Comparison of ENCODE assay signal across 8 mouse cellular contexts in genomic region chr3:83841095-83841850, GRCm38 (mm10). TPM values are rescaled to one million over a fixed set of nuclear protein-coding genes. Genes with fewer than 3 reads are reported as not detected.
DNase-seq lines count a peak whose midpoint lies in the region; ATAC-seq and TF ChIP-seq lines count a peak whose summit lies in the region.

TSS of gene Tlr2 (minus strand) at chr3:83841767.

- no peak within 1 kb of the TSS for H3K27ac ChIP-seq in hindbrain, postnatal 0 days
- H3K27ac ChIP-seq in limb, embryonic 15.5 days: peak within 1 kb of the TSS; percentile 48; the same call in 1 of the 2 replicates
- H3K27ac ChIP-seq in midbrain, embryonic 14.5 days (replicated peaks; ENCODE audit: low read depth, low read length): no peak within 1 kb of the TSS
- H3K27ac ChIP-seq in small intestine, adult 2 months (ENCODE audit: insufficient read depth, low read depth, low read length): peak within 1 kb of the TSS; percentile 38

- no peaks in the 10 kb centered on the region for H3K27me3 ChIP-seq in hindbrain, postnatal 0 days (ENCODE audit: insufficient read depth, low read length)
- peaks cover 10% of the 10 kb centered on the region; the same call in 1 of the 2 replicates for H3K27me3 ChIP-seq in limb, embryonic 15.5 days
- H3K27me3 ChIP-seq in midbrain, embryonic 14.5 days (ENCODE audit: control insufficient read depth, insufficient read depth, low read length): no peaks in the 10 kb centered on the region
- H3K27me3 ChIP-seq in small intestine, adult 2 months (ENCODE audit: control insufficient read depth, insufficient read depth, low read length): no peaks in the 10 kb centered on the region; the same call in 1 of the 2 replicates

- ATAC-seq in hindbrain, postnatal 0 days: peak; percentile 72
- ATAC-seq in limb, embryonic 15.5 days (ENCODE audit: insufficient number of reproducible peaks, low FRiP score, low TSS enrichment, low read depth): peak; percentile 76; the same call in 1 of the 2 replicates
- ATAC-seq in midbrain, embryonic 14.5 days (ENCODE audit: low FRiP score, low TSS enrichment): peak; percentile 74; the same call in 1 of the 2 replicates

- peak within 1 kb of the TSS; percentile 51 for H3K9ac ChIP-seq in hindbrain, postnatal 0 days (replicated peaks; ENCODE audit: low read length)
- H3K9ac ChIP-seq in limb, embryonic 15.5 days: peak within 1 kb of the TSS; percentile 63
- peak within 1 kb of the TSS; percentile 53 for H3K9ac ChIP-seq in midbrain, embryonic 14.5 days (replicated peaks; ENCODE audit: low read length)

- TF ChIP-seq POLR2A in small intestine, adult 2 months (IDR thresholded peaks at IDR 0.05; ENCODE audit: low read depth, low read length): no peak

- no peaks in the 10 kb centered on the region for H3K4me1 ChIP-seq in hindbrain, postnatal 0 days (ENCODE audit: insufficient read depth, low read length)
- peaks cover 10% of the 10 kb centered on the region; the same call in 1 of the 2 replicates for H3K4me1 ChIP-seq in limb, embryonic 15.5 days
- peaks cover 8% of the 10 kb centered on the region for H3K4me1 ChIP-seq in midbrain, embryonic 14.5 days (ENCODE audit: control insufficient read depth, insufficient read depth, low read length)
- peaks cover 6% of the 10 kb centered on the region for H3K4me1 ChIP-seq in small intestine, adult 2 months (ENCODE audit: control insufficient read depth, insufficient read depth, insufficient read length, low read length)

- intact Hi-C loops in gastrocnemius, postnatal 14 days (cut with DNase I; ENCODE audit: low total_unique reads): loop anchor here (5.0 kb wide), 1 partner anchor 56 kb away; no protein-coding TSS in a partner anchor

- peak; percentile 87 for DNase-seq in NIH3T3 (ENCODE audit: low read depth)
- peak; percentile 20 to 34 for DNase-seq in cerebellum, postnatal 14 days
- DNase-seq in gastrocnemius, postnatal 14 days: peak; percentile 77
- DNase-seq in hindbrain, postnatal 0 days (ENCODE audit: low spot score): peak; percentile 40
- DNase-seq in midbrain, embryonic 14.5 days: peak; percentile 66
- peak; percentile 70 for DNase-seq in yolk sac, embryonic 10.5 days (ENCODE audit: low spot score)

- H3K36me3 ChIP-seq in hindbrain, postnatal 0 days (ENCODE audit: insufficient read depth, low read length): no peaks in the 10 kb centered on the region
- H3K36me3 ChIP-seq in limb, embryonic 15.5 days: peaks cover 8% of the 10 kb centered on the region; the same call in 1 of the 2 replicates
- H3K36me3 ChIP-seq in midbrain, embryonic 14.5 days (ENCODE audit: control insufficient read depth, insufficient read depth, low read length): no peaks in the 10 kb centered on the region
- peaks cover 2% of the 10 kb centered on the region; the same call in 1 of the 2 replicates for H3K36me3 ChIP-seq in small intestine, adult 2 months (ENCODE audit: control insufficient read depth, insufficient read depth, low read length)

- peak; percentile 41 for TF ChIP-seq CTCF in hindbrain, postnatal 0 days (IDR thresholded peaks at IDR 0.05; ENCODE audit: low read depth)
- TF ChIP-seq CTCF in small intestine, adult 2 months (IDR thresholded peaks at IDR 0.05; ENCODE audit: extremely low read depth, insufficient read length, insufficient replicate concordance, low read depth, low read length): 0 out of 2 replicates have a peak, but pooled peaks have one; percentile 20

- peak within 1 kb of the TSS; percentile 54 for H3K4me3 ChIP-seq in hindbrain, postnatal 0 days (ENCODE audit: low read length)
- peak within 1 kb of the TSS; percentile 59 for H3K4me3 ChIP-seq in limb, embryonic 15.5 days
- peak within 1 kb of the TSS; percentile 46 for H3K4me3 ChIP-seq in midbrain, embryonic 14.5 days (replicated peaks; ENCODE audit: low read depth, low read length)
- peak within 1 kb of the TSS; percentile 86 for H3K4me3 ChIP-seq in small intestine, adult 2 months (ENCODE audit: low read depth, low read length)

- WGBS in hindbrain, postnatal 0 days: 1% methylated on average over 35 of the region's 35 CpGs
- WGBS in limb, embryonic 15.5 days: 2% methylated on average over 34 of the region's 35 CpGs
- under 1% methylated on average over 35 of the region's 35 CpGs for WGBS in midbrain, embryonic 14.5 days
- WGBS in small intestine, adult 2 months: under 1% methylated on average over 35 of the region's 35 CpGs

- peak within 1 kb of the TSS; percentile 90 for H3K4me2 ChIP-seq in hindbrain, postnatal 0 days (ENCODE audit: low read depth, low read length)
- peak within 1 kb of the TSS; percentile 79 for H3K4me2 ChIP-seq in limb, embryonic 15.5 days
- H3K4me2 ChIP-seq in midbrain, embryonic 14.5 days (ENCODE audit: low read length): peak within 1 kb of the TSS; percentile 82

- no peaks in the 10 kb centered on the region for H3K9me3 ChIP-seq in hindbrain, postnatal 0 days (ENCODE audit: low read length)
- H3K9me3 ChIP-seq in limb, embryonic 15.5 days: no peaks in the 10 kb centered on the region
- H3K9me3 ChIP-seq in midbrain, embryonic 14.5 days (ENCODE audit: control insufficient read depth, low read length): no peaks in the 10 kb centered on the region

RNA-seq across cellular contexts. Expression of gene Tlr2, which starts in this region (rescaled TPM):
- total RNA-seq in gastrocnemius, postnatal 14 days (2021): 1 to 10 TPM; 1.4 TPM
- total RNA-seq in hindbrain, postnatal 0 days (2014; rRNA removed): 1.5 and 1.9 TPM in 2 replicates
- polyA plus RNA-seq in hindbrain, postnatal 0 days (2015; fragmentation: Nextera tagmentation; extraction: Ambion mirVana): 0.88 and 1.2 TPM in 2 replicates
- polyA plus RNA-seq in limb, embryonic 15.5 days (2015; fragmentation: Nextera tagmentation; extraction: Ambion mirVana): 9.3 and 11.7 TPM in 2 replicates
- polyA plus RNA-seq in midbrain, embryonic 14.5 days (2014; fragmentation: Nextera tagmentation; extraction: Ambion mirVana): 0.42 and 1.6 TPM in 2 replicates
- 0.84 and 1.1 TPM in 2 replicates for polyA plus RNA-seq in small intestine, adult 2 months (2012; rRNA removed)

Comparison
In these comparisons a context has a peak if more than half of its experiments do, and no peak if none do; other contexts are left out.
1. DNase-seq: peak in every context shown above with its lines; median percentile 87 in NIH3T3; 77 in gastrocnemius, postnatal 14 days; 70 in yolk sac, embryonic 10.5 days; 66 in midbrain, embryonic 14.5 days; 40 in hindbrain, postnatal 0 days; 27 in cerebellum, postnatal 14 days.
2. H3K27ac ChIP-seq: peak in limb, embryonic 15.5 days (single experiment) and small intestine, adult 2 months (single experiment); none in hindbrain, postnatal 0 days (single experiment) and midbrain, embryonic 14.5 days (single experiment).
3. Peak in every context shown above with its lines, with median percentiles within 50 percentile points of each other: ATAC-seq, H3K4me2 ChIP-seq, H3K4me3 ChIP-seq and H3K9ac ChIP-seq.